Mouse (Mus musculus): Measurements from ENCODE around the gene Arl13a. TPM values are rescaled to one million over a fixed set of nuclear protein-coding genes. Genes with fewer than 3 reads are reported as not detected.

Arl13a gene
- not detected for polyA plus RNA-seq (2017; shearing (Covaris generic))

GRCm38 (mm10) chrX:134187201-134187600, at the start of gene Arl13a:
Gene Arl13a (plus strand): TSS chrX:134187501.

GRCm38 (mm10) chrX:134162043-134162720, 25.1 kb upstream of the Arl13a start, which contains the start of gene Xkrx:
Gene Xkrx (minus strand): TSS chrX:134162076.

GRCm38 (mm10) chrX:134221856-134222255, 34.6 kb downstream of the Arl13a start, which contains the start of gene Nox1:
Gene Nox1 (minus strand): TSS chrX:134221956.

Other genes with a start within 250 kb of the Arl13a start
- 0.78 TPM for gene Sytl4, start 205.7 kb upstream of the Arl13a start, polyA plus RNA-seq (2017; shearing (Covaris generic))
- 56.8 TPM for gene Cstf2, start 128.3 kb upstream of the Arl13a start, polyA plus RNA-seq (2017; shearing (Covaris generic))
- gene Xkrx, start 25.4 kb upstream of the Arl13a start, polyA plus RNA-seq (2017; shearing (Covaris generic)) = 2.7 TPM
- gene Nox1, start 34.5 kb downstream of the Arl13a start, polyA plus RNA-seq (2017; shearing (Covaris generic)) = 1.8 TPM
- 35.9 TPM for gene Trmt2b, start 89.5 kb downstream of the Arl13a start, polyA plus RNA-seq (2017; shearing (Covaris generic))
- not detected for gene Tmem35a, start 107.7 kb downstream of the Arl13a start, polyA plus RNA-seq (2017; shearing (Covaris generic))
- 3.8 TPM for gene Cenpi, start 120.6 kb downstream of the Arl13a start, polyA plus RNA-seq (2017; shearing (Covaris generic))
- not detected for gene Drp2, start 217.1 kb downstream of the Arl13a start, polyA plus RNA-seq (2017; shearing (Covaris generic))